Mouse (Mus musculus) adipocyte (in vitro differentiated cells): ENCODE results near the gene Ccni.

Experiments used
- DNase-seq: peaks from one replicate; pipeline ENCODE4 v3.0.0-alpha.2; 2016; ENCODE audit warnings: low spot score

The Ccni gene

DNA sequence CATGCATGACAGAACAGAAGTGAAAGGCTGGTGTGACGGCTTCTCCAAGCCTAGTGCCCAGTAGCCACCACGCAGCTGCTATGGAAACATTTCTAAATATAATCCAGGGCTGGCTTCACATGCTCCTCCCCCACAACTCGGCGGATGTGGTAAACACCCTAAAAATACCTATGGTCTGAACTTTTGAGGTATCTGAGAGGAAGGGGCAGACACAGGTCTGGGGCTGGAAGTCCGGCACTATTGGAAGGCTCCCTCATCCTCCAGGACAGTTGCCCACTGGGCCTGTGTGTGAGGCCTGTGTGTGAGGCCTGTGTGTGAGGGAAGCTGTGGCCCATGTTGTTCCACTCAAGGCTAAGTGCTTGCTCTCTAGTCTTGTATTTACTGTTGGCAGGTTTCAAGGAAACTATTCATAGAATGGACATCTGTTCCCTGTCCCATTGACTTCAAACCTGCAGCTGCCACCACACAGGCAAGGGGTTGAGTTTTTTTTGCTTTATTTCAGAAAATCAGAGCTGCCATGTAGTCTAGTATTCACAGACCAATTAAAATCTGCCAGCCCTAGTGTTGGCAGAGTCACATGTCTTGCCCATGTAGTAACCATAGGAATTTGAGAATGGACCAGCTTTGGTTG lies 69.2 kb downstream of the Ccni start:
- no peak for DNase-seq

- DNase-seq = no peak
Observed at GRCm38 (mm10) chr5:93135368-93136107, 70.8 kb downstream of the Ccni start.

- no peak for DNase-seq
Observed at GRCm38 (mm10) chr5:93133445-93134244, 72.7 kb downstream of the Ccni start.
